Mouse (Mus musculus) thymus, postnatal 14 days (tissue): Measurements from ENCODE around the gene C1qtnf5.

ENCODE experiments used
- DNase-seq: peaks from one replicate; pipeline ENCODE4 v3.0.0; 2021

The C1qtnf5 gene

GRCm38 (mm10) chr9:44133287-44133686 is 26.2 kb downstream of the C1qtnf5 start:
- DNase-seq, result no peak

- DNase-seq, result peak; percentile 64
These were observed 27.2 kb downstream of the C1qtnf5 start, which contains the start of gene Mcam for GRCm38 (mm10) chr9:44134101-44134850. TSS of gene Mcam (plus strand) at chr9:44134469.

GRCm38 (mm10) chr9:44134851-44135730 is 28.0 kb downstream of the C1qtnf5 start:
- peak; percentile 71 for DNase-seq

- no peak for DNase-seq
These were observed 28.8 kb downstream of the C1qtnf5 start for GRCm38 (mm10) chr9:44135731-44136411.

- DNase-seq, result no peak
These were observed 30.8 kb downstream of the C1qtnf5 start for GRCm38 (mm10) chr9:44137846-44138245.

GRCm38 (mm10) chr9:44141951-44142350 is 34.9 kb downstream of the C1qtnf5 start:
- DNase-seq, result no peak

- DNase-seq, result no peak
These were observed 36.4 kb downstream of the C1qtnf5 start for GRCm38 (mm10) chr9:44143421-44143820.

GRCm38 (mm10) chr9:44144023-44144717 is 37.1 kb downstream of the C1qtnf5 start:
- DNase-seq, result no peak

- no peak for DNase-seq
These were observed 37.6 kb downstream of the C1qtnf5 start for GRCm38 (mm10) chr9:44144718-44145060.

- DNase-seq, result peak; percentile 40
These were observed 40.2 kb downstream of the C1qtnf5 start for GRCm38 (mm10) chr9:44147290-44147689.
